Mouse (Mus musculus) olfactory bulb, adult 2 months (tissue): Measurements from ENCODE around the gene Limch1. TPM values are rescaled to one million over a fixed set of nuclear protein-coding genes. Genes with fewer than 3 reads are reported as not detected.

Experiments
- H3K27ac ChIP-seq: fragments of 200-500 bp; 2 replicates; pipeline ENCODE4 v1.5.1; 2012; ENCODE audit warnings: low read depth, low read length; ENCODE audit not compliant: insufficient read depth
- H3K4me1 ChIP-seq: fragments of 200-500 bp; 2 replicates; pipeline ENCODE4 v1.6.1; 2012; ENCODE audit warnings: low read length; ENCODE audit not compliant: control insufficient read depth, insufficient read depth
- H3K4me3 ChIP-seq: fragments of 200-500 bp; 2 replicates; pipeline ENCODE4 v1.5.1; 2012; ENCODE audit warnings: mild to moderate bottlenecking, low read depth, low read length, moderate library complexity; ENCODE audit not compliant: insufficient read depth
- CTCF ChIP-seq: fragments of 200-500 bp; IDR thresholded peaks from 2 replicates; pipeline ENCODE4 v1.5.1; 2012; ENCODE audit warnings: low read depth, mild to moderate bottlenecking, low read length, moderate library complexity; ENCODE audit not compliant: insufficient read depth
- POLR2A ChIP-seq: fragments of 200-500 bp; IDR thresholded peaks from 2 replicates; pipeline ENCODE4 v1.6.1; 2012; ENCODE audit warnings: mild to moderate bottlenecking, low read depth, low read length, moderate library complexity; ENCODE audit not compliant: insufficient read depth
- WGBS: fragments of 180-500 bp; shearing (Covaris S2); methylation state at CpG from one replicate; pipeline ENCODE4 v1.1.7; 2018; 5-methylcytosine and 5-hydroxymethylcytosine counted together
- polyA plus RNA-seq: library from polyadenylated mRNA; stranded (reverse); fragments of >200 nt; gene quantifications from 2 replicates; pipeline ENCODE4 v1.2.4, GENCODE M21; 2012; ENCODE audit warnings: low replicate concordance; ENCODE audit not compliant: missing spikeins, insufficient read depth, insufficient read length

Limch1 gene
- polyA plus RNA-seq, 1 experiment: not detected

DNA sequence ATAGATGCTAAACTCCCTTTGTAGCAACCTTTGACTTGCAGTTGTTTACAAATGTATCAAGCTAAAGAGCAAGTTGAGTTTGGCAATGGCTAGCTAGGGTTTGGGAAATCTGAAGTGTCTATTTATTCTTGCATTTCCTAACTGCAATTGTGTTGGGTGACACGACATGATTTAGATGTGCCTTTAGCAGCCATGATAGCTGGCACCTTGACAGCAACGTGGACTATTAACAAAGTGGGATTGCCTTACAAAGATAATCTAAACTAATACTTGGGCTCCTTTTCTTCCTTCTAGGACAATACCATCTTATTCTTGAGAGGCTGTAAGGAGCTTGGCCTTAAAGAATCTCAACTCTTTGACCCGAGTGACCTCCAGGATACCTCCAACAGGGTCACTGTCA lies 207.7 kb downstream of the Limch1 start:
- Histone ChIP-seq H3K4me3 (no peak overlapping the region), H3K4me1 (peaks cover 6% of the 10 kb centered on the region), H3K27ac (no peak overlapping the region)
- WGBS: 81% methylated on average over 3 of the region's 3 CpGs
- no peak for TF ChIP-seq POLR2A

DNA sequence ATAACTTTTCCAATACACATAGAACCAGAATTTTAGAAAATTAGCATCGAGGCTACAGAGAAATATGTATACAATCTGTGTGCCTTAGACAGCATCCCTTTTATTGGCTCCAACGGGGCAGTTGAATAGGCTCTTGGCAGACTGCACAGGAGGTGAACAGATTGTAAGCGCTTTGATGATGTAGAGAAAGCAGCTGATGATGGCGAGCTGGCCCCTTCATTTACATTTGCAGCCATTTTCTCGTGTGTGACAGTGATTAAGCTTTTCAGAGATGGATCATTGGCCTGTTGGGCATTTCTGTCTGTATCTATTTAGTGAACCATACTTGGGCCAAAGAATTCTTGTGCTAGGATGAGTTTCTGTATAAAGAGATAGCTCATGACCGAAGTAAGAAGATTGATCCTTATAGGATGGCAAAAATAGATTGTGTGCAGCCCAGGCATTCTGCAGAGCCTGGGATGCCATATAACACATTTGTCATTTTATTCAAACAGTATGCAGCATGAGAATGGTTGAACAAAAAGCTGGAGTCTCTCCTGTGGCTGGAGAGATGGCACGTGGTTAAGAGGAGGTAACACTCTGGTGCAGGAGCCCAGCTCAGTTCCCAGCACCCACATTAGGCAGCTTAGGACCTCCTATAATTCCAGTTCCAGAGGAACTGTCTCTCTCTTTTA lies 208.5 kb downstream of the Limch1 start:
- WGBS: 73% methylated on average over 7 of the region's 7 CpGs
- Histone ChIP-seq H3K27ac (no peak overlapping the region), H3K4me1 (peaks cover under 1% of the 10 kb centered on the region), H3K4me3 (no peak overlapping the region)
- TF ChIP-seq CTCF: no peak
- TF ChIP-seq POLR2A: no peak

DNA sequence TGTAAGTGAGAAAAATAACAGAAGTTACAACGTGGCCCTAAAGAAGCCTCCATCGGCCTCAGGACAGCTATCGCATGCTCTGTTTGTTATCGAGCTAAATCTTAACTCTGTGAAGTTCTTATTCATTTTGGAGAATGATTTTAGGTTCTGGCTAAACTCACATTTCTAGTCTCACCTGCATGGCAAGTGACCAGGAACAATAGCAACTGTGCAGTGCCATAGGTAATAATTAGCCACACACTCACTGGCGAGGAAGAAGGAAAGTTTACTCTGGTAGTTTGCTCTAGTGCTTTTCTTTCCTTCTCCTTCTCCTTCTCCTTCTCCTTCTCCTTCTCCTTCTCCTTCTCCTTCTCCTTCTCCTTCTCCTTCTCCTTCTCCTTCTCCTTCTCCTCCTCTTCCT lies 209.6 kb downstream of the Limch1 start:
- Histone ChIP-seq H3K4me1 (no peaks in the 10 kb centered on the region; the same call in 1 of the 2 replicates), H3K27ac (no peak overlapping the region), H3K4me3 (no peak overlapping the region)
- TF ChIP-seq CTCF: no peak
- TF ChIP-seq POLR2A: no peak
- 90% methylated on average over 5 of the region's 5 CpGs for WGBS

DNA sequence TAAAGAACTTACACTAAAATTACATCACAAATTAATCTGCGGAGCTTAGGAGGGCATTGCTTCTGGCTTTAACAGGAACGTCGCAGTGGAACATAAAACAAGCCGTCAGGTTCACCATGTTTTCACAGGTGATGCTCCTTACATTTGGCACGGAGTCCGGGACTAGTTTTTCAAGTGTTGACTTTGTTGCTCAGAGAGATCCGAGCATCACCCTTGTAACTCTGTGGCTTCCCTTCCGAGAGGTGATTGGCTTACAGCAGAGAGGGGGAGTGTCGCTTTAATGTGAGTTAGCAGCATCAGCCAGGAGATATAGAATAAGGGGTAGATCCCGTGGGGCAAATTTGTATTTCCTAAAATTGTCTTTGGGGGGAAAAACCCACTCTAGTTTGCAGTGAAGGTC lies 212.0 kb downstream of the Limch1 start:
- WGBS: 91% methylated on average over 10 of the region's 10 CpGs

DNA sequence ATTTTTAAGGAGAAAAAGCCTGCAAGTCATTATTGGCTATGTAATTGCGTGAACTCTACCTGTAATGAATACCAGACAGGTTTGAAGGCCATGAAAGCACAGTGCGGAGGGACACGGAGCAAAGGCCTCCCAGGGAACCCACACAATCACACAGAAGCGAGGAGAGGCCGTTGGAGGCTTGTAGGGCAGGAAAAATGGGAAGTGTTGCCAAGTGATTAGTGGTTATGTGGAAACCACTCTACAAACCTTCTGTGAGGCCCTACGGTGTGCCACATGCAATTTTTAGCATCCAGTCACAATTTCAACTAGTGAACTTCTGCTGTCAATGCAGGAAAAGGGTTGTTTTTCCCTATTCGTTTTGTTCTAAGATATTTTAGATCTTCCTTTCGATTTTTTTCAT lies 212.5 kb downstream of the Limch1 start:
- Histone ChIP-seq H3K4me1 (no peaks in the 10 kb centered on the region), H3K4me3 (no peak overlapping the region), H3K27ac (no peak overlapping the region)
- TF ChIP-seq CTCF: no peak
- WGBS: 78% methylated on average over 8 of the region's 8 CpGs

More for the DNA sequence above, 212.0 kb downstream of the Limch1 start:
- no peak overlapping the region for H3K27ac ChIP-seq
- TF ChIP-seq CTCF (no peak), POLR2A (no peak)
- H3K4me1 ChIP-seq: no peaks in the 10 kb centered on the region
- no peak overlapping the region for H3K4me3 ChIP-seq

DNA sequence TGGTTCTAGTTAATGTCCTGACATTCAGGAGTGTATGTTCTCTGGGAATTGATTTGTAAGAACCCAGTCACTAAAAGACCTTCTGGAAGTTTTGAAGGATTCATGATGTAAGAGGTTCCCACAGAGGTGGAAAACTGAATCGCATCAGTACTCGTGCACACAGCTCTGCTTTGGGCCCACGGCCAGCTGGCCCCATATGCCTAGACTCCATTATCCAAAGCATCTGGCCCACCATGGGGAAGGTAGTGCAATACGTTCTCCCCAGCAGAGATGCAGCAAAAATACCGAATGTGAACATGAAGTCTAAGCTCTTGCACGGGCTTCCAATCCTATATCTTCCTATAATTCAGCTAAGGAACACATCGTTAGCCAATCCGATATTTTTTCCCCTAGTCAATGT lies 214.3 kb downstream of the Limch1 start:
- no peak overlapping the region for H3K4me3 ChIP-seq
- H3K27ac ChIP-seq: no peak overlapping the region
- 77% methylated on average over 8 of the region's 8 CpGs for WGBS
- H3K4me1 ChIP-seq: no peaks in the 10 kb centered on the region
- no peak for TF ChIP-seq CTCF
- TF ChIP-seq POLR2A: no peak

DNA sequence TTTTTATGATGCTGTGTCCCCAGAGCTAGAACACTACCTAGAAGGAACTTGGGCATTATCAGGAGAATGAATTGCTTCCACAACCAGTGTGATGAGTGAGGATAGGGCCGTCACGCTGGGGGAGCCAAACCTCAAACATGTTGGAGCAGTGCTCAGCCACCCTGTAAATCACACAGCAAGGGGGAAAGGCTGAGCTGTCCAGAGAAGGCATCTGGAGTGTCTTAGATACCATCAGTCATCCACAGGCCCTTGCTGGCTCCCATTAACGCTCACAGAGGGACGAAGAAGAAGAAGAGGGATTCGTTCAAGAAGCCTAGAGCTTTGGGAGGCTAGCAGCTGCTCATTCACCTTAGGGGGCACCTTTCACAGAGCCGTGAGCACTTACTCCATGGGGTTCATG lies 219.8 kb downstream of the Limch1 start:
- Histone ChIP-seq H3K27ac (no peak overlapping the region), H3K4me3 (no peak overlapping the region), H3K4me1 (peaks cover 17% of the 10 kb centered on the region)
- no peak for TF ChIP-seq CTCF
- no peak for TF ChIP-seq POLR2A
- WGBS: 78% methylated on average over 6 of the region's 6 CpGs

DNA sequence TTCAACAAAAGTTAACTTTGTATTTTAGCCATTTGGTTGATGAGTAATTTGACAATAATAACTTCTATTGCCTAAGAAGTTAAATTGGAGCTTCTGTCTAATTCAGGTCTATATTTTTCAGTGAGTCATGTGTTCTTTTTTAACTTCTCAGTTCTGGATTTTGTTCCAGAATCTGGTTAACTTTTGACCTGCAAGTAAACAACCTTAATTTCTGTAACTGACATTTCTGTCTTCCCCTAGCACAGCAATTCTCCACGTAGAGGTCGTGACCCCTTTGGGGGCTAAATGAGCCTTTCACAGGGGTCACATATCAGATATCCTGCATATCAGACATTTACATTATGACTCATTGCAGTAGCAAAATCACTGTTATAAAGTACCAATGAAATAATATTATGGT lies 221.5 kb downstream of the Limch1 start:
- WGBS: 55% methylated on average over 2 of the region's 2 CpGs
- TF ChIP-seq CTCF: no peak
- no peak for TF ChIP-seq POLR2A
- Histone ChIP-seq H3K27ac (peak overlapping the region; percentile 83), H3K4me3 (no peak overlapping the region), H3K4me1 (peaks cover 17% of the 10 kb centered on the region)

DNA sequence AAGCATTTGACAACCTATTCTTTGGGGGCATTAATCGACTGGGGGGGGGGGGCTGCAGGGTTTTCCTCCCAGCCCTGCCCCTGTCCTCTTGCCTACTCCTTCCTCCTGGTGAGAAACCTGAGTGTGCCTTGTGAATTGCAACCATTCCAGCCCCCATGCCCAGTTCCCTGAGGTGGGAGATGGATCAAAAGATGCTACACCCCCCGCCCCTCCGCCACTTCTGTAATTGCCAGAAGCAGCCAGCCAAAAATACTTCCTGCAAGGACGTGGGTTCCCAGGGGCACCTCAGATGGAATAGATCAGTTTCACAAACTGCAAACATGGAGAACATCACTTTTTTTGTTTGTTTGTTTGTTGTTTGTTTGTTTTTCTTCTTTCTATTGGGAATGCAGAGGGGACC lies 222.0 kb downstream of the Limch1 start:
- 15% methylated on average over 4 of the region's 4 CpGs for WGBS
- no peak for TF ChIP-seq POLR2A
- no peak for TF ChIP-seq CTCF
- Histone ChIP-seq H3K27ac (peak overlapping the region; percentile 83), H3K4me3 (no peak overlapping the region), H3K4me1 (peaks cover 17% of the 10 kb centered on the region)
